Mouse (Mus musculus) left cerebral cortex, adult 11 months (tissue): ENCODE results near the gene Srebf2.
"Not testable (repeated sequence)": the region's sequence is repeated elsewhere in the genome, so short reads cannot be mapped to it uniquely, and the experiment has no call there.

Experiments used
- DNase-seq: peaks from one replicate; pipeline ENCODE4 v3.0.0; 2022; ENCODE audit warnings: low spot score

The Srebf2 gene

GRCm38 (mm10) chr15:82146770-82147610, at the start of gene Srebf2:
Gene Srebf2 (plus strand): TSS chr15:82147181.
- peak; percentile 98 for DNase-seq

GRCm38 (mm10) chr15:82106953-82107555, 39.9 kb upstream of the Srebf2 start:
- DNase-seq = no peak

- no peak for DNase-seq
These were observed 26.4 kb upstream of the Srebf2 start for GRCm38 (mm10) chr15:82120544-82120943.

GRCm38 (mm10) chr15:82126690-82127089, 20.3 kb upstream of the Srebf2 start:
- not testable (repeated sequence) for DNase-seq

GRCm38 (mm10) chr15:82127426-82128374, 19.3 kb upstream of the Srebf2 start, which contains the start of gene Ccdc134:
Gene Ccdc134 (plus strand): TSS chr15:82127922.
- DNase-seq = peak; percentile 90

GRCm38 (mm10) chr15:82128398-82128797, 18.6 kb upstream of the Srebf2 start:
- DNase-seq = no peak

- DNase-seq = no peak
These were observed 16.4 kb upstream of the Srebf2 start for GRCm38 (mm10) chr15:82130599-82130998.

GRCm38 (mm10) chr15:82135372-82135771, 11.6 kb upstream of the Srebf2 start:
- DNase-seq = peak; percentile 59

- peak; percentile 64 for DNase-seq
These were observed 8.4 kb upstream of the Srebf2 start for GRCm38 (mm10) chr15:82138565-82138964.

- no peak for DNase-seq
These were observed 7.8 kb upstream of the Srebf2 start for GRCm38 (mm10) chr15:82139196-82139595.

- DNase-seq = no peak
These were observed 6.6 kb upstream of the Srebf2 start for GRCm38 (mm10) chr15:82140355-82140754.

GRCm38 (mm10) chr15:82144157-82144556, 2.8 kb upstream of the Srebf2 start:
- DNase-seq = no peak

GRCm38 (mm10) chr15:82145408-82145807, 1.6 kb upstream of the Srebf2 start:
- DNase-seq = no peak

GRCm38 (mm10) chr15:82145851-82146769, 871 bp upstream of the Srebf2 start:
- no peak for DNase-seq

- peak; percentile 46 for DNase-seq
These were observed 680 bp downstream of the Srebf2 start for GRCm38 (mm10) chr15:82147611-82148111.

GRCm38 (mm10) chr15:82148510-82148911, 1.5 kb downstream of the Srebf2 start:
- no peak for DNase-seq

- DNase-seq = no peak
These were observed 3.1 kb downstream of the Srebf2 start for GRCm38 (mm10) chr15:82150042-82150441.

- no peak for DNase-seq
These were observed 4.2 kb downstream of the Srebf2 start for GRCm38 (mm10) chr15:82151176-82151575.

GRCm38 (mm10) chr15:82152022-82152421, 5.0 kb downstream of the Srebf2 start:
- no peak for DNase-seq

GRCm38 (mm10) chr15:82152435-82152834, 5.5 kb downstream of the Srebf2 start:
- DNase-seq = no peak

GRCm38 (mm10) chr15:82156298-82156697, 9.3 kb downstream of the Srebf2 start:
- no peak for DNase-seq
